Mouse (Mus musculus) erythroblast, adult 5-6 weeks (primary cell): ENCODE data around the gene Creb3. TPM values are rescaled to one million over a fixed set of nuclear protein-coding genes. Genes with fewer than 3 reads are reported as not detected.

Experiments
- ATAC-seq: replicated peaks from 2 replicates; pipeline ENCODE4 v1.8.0; 2016; ENCODE audit warnings: moderate number of reproducible peaks, mild to moderate bottlenecking, moderate TSS enrichment, inconsistent platforms; ENCODE audit not compliant: poor library complexity, low FRiP score, severe bottlenecking
- total RNA-seq, 2 experiments: library from RNA; stranded (forward) in 1 of 2; stranded (reverse) in 1 of 2; fragments of 150-400 nt in 1 of 2; fragments of 200-764, 138-1000 nt in 1 of 2; gene quantifications; 2 replicates each; pipeline versions ENCODE4 v1.2.3 to v1.2.4; 2015 to 2017; ENCODE audit warnings: low replicate concordance in 2 of 2

Gene Creb3
- total RNA-seq, 2 experiments from 2014 or later = 1.7 to 35.8 TPM

DNA sequence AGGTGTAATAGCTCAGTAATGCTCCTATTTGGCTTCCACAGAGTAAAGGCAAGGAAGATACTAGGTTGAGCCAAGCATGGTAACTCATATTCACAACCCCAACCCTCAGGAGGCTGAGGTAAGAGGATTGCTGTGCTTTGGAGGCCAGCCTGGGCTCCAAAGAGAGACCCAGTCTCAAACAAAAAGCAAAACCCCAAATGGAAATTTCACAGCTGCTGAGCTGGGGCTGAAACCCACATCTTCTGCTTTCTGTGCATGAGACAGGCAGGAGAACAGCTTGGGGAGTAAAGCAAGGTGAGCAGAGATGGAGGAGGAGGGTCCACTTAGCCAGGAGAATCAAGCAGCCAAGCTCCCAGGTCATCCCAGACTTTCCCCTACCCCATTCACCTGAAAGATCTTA is 8.2 kb upstream of the Creb3 start:
- ATAC-seq = no peak

DNA sequence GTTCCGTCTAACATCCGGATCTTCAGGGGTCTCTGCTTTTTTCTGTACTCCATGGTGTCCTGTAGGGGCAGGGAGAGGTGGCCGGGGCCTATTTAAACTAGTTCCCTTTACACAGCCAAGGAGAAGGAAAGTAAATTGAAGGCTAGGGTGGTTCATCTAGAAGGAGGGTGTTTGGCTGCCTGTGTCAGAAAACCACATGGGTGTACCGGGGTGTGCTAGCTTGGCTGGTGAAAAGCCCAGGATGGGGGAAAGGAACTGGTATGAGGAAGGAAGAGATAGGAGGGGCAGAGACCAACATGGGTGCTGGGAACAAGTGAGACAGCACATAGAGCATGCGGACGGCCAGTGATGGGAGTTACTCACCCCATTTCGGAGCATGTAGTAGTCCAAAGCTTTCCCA is 6.2 kb upstream of the Creb3 start:
- no peak for ATAC-seq

DNA sequence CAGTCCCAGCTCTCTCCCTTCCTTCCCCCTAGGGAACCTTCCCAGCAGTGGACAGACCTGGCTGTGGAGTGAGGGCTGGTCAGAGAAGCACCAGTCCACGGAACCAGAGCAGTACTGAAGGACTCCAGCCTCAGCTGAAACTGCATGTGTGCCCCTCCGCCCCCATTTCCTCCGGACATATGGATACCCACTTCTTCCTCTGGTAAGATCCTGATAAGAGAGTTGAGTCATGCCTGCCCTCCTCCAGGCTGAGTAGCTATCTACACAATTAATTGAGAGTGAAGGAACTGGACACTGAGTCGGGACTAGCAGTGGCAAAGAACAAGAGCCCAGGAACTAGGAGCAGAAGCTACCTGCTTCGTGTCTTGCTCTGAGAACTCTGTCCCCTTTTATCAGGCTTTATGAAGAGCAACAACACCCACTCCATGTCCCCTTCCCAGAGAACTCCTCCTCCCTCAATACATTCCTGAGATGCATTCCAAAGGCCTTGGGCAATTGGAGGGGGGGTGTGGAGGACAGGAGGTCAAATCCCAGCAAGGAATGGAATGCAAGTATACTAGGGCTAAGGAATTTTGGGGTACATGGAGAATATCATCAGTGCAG is 4.0 kb upstream of the Creb3 start:
- ATAC-seq = no peak

DNA sequence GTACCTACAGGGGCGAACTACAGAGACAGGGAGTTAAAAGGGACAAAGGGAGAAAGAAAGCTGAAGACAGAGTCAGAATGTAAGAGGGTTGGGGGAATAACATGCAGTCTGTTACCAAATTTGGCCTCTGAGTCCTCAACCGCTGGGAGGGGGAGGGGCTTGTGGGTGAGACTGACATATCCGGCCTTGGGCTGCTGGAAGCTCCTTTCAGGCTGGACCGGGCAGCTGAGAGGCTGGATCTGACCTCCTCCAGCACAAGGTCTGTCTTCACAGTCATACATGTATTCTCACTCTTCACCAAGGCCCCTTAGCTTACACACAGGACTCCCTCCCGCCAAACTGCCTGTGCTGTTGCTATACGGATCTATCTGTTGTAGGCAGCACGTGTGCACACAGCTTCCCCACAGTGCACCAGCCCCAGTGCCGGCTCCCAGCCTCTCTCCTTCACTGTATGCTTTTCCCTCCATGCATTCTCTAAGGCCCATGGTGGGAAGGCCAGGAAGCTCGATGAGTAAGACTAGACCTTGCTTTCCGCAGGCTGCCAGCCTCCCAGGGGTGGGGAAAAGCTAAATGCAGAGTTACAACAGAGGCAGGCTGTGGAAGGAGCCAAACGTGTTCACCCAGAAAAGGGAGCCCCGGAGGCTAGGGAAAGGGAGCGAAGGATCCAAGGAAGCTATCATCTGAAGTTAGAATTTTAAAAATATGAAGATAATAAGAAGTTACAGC is 3.3 kb upstream of the Creb3 start:
- ATAC-seq = no peak

DNA sequence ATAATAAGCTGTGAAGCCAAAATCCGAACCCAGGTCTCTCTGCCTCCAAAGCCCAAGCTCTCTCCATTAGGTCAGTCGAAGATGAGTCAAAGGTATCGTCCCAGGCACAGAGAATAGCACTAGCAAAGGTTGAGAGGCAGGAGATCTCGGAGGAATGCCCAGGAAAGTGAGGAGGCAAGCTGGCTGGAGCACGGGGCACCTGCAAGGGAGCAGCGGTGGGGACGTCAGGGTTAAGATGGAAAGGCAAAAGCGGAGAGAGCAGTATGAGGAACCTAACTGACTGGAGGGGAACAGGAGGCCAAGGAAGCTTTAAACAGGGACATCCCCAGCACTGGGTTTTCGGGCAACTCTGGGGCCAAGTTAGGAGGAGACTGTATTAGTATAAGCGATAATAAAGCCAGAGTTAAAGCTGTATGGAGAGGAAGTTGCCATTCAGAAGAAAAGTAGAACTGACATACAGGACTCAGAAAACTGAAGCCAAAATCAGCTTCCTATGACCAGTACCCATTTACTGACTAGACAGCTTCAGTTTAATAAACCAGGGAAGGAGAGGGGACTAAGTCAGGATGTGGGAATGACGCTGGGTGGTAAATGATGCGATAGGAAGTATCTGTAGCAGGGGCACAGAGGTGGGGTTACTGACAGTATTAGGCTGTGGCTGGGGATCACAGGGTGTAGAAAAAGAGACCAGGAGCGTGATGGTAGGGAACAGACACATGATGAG is 2.5 kb upstream of the Creb3 start:
- no peak for ATAC-seq

DNA sequence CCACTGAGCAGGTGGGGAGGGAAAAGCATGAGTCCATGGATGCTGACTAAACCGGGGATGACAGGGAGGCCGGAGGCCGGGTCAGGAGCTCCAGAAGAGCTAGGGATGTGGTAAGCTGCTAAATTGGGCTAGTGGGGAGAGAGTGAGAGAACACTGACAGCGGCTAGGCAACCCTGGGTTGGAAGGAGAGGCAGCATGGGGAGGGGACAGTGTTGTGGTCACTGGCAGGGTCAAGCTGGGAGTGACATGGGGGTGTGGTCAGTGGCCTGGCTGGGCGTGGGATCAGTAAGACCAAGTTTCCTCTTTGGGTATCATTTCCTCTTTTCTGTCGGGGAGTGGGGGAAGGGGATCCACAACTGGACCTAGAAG is 1.9 kb upstream of the Creb3 start:
- ATAC-seq = no peak

DNA sequence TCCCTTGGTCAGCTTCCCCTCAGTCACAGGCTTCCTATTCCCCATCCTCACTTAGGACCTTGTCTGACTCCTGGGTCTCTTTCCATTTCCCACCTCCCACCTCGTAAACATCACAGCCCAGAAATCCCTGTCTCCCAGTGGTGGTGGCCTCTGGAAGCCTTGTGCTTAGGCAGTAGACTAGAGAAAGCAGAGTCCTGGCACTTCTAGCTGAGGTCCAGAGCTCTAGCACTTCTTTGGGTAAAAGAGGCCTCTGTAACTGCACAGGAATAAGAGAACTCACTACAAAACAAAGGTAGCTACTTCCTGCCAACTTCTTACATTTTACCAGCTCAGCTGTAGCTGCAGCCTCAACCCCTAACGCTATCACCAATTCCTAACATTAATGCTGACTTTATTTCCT is 1.2 kb upstream of the Creb3 start:
- no peak for ATAC-seq

DNA sequence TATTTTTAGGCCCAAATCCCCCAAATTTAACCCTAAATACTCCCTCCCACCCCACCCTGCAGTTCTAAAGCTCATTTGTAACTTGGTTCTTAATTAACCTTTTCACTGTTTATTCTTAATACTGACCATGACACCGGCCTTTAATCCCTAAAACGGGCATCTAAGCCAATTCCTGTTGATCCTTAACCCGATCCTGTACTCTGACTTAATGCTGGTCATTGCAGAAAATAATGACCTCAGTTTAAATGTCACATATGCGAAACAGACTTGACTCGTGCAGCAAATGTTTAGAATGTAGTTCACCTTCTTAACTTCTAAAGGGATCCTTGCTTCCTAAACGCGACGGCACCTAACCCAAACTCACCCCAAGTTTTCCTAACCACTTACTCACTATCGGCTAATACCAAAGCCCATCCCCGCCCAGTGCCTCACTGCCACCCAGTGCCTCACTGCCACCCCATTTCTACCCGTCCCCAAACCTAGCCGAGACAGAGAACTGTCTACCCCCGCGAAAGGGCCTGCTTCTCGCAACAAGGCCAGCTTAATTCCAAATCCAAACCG is 616 bp upstream of the Creb3 start:
- ATAC-seq = peak; percentile 58

DNA sequence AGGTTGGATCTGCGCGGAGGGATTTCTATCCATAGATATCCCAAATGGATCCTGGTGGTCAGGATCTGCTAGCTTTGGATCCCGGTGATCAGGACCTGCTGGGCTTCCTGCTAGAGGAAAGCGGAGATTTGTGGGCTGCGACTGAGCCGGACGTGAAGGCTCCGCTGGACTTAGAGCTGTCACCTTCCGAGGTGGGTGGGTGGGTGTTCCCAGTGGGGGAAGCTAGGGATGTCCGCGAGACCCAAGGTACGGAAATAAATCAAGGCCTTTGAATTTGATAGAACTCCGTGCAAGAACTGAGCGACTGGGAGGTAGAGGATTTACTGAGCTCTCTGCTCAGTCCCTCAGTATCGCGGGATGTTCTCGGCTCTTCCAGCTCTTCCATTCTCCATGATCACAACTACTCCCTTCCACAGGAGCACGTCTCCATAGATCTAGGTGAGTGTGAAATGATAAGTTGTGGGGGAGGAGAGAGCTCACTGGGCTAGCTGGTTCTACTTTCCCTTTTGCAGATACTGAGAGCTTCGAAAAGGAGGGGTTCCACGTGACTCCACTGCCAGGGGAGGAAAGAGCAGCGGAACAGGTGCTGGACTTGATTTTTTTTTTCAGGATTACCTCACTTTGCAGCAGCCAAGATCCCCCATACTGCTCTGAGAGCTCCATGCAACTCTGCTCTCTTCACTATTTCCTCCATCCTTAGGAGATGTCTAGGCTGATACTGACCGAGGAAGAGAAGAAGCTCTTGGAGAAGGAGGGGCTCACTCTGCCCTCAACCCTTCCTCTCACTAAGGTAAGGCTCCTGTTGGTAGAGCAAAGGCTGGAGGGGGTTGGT is 853 bp downstream of the Creb3 start:
- ATAC-seq = no peak

DNA sequence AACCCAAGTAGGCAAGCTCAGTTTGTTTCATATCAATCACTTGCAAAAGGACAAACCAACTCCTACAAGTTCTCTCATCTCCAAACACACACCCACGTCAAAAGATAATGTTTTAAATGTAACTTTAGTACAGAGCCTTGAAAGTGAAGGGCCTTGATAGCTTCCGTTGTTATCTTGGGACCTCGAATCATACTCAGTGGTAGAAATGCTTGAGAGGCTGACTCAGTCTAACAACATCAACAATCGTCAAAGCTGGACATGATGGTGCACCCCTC is 1.4 kb downstream of the Creb3 start:
- ATAC-seq = no peak

DNA sequence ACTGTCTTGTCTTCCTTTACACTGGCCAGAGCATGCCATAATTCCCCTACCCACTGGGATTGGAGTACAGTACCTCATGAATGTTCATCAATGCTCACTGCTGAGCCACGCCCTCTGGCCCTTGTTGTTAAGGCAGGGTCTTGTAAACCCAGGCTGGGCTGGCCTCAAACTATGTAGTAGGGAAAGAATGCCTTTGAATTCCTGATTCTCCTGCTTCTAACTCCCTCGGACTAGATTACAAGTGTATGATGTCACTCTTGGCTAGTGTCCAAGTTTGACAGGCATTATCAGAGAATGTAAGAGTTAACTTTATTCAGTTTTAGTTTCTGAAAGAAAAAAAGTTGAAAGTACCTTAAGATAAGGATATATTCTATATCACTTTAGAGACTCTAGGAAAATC is 2.1 kb downstream of the Creb3 start:
- ATAC-seq = no peak

DNA sequence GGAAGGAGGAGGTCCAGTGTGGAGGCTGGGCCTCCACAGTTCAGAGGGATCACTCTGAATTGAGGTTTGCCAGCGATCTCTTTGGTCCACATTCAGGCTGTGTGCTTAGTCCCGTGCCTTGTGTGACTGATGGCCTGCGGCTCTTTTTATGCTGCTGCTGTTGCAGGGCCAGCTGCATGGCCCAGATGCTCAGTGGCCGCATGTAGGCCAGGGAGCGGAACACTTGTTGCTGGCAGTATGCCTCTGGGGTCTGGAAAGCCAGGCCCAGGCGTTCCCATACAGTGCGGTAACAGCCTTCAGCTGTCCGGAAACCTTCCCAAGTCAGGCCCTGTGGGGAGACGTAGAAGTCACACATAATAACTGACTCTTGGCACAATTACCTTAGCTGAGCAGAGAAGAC is 5.0 kb downstream of the Creb3 start:
- ATAC-seq = no peak

DNA sequence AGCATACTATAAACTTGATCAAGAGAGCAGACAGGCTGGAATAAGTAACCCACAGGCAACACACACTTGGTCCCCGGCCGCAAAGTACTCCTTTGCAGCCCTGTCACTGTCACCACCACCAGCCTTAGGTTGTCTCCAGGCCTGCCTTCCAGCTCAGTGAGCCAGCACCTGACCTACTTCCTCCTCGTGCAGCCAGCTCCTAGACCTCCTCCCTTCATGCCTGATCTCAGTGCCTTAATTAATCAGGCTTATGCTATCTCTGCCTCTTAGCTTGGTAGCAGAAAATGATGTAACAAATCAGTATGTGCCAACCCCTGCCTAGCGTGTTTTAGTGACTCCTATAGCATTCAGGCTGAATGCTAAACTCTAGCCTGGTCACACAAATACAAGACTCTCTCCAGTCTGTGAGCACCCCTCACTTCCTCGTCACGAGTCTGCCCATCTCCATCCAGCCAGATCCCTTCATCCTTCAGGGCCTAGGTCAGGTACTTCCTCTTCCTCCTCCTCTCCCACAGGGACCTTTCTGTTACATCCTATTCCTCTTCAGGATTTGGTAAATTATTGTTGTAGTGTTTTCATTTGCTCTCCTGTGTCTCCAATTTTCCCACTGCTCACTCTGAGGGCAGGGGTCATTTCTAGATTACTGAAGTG is 9.4 kb downstream of the Creb3 start:
- ATAC-seq = no peak

DNA sequence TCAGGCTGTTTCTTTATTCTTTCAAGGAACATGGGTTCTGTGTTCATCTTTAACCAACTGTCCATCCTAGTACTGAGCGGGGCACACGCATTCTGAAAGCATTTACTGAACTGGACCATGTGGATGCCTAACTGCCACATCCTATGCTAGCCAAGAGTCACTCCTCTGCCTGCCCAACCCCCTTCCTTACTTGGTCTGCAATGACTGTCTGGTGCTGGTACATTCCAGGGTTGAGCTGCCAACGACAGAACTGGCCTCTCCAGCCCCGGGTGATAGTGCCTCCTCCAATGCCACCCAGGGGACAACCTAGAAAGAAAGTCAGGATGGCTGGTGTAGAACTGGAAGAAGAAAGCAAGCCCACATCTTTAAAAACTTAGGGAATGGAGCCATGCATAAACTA is 11.4 kb downstream of the Creb3 start:
- ATAC-seq = no peak

DNA sequence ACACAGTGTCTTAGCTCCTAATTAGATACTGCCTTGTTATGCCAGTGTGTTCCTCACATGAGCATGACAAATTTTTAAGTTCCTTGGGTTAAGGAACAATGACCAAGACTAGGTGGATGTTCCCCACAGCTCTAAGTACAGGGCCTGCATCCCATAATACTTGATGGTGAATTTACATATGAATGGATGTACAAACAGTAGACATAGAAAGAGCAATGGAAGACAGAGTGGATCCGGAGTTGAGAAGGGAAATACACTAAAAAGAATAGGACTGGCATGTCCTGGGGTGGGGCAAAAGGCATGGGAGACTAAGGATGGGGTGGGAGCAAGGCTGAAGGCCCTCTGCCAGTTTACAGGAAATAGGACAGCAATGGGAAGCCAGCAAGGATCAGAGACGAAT is 13.2 kb downstream of the Creb3 start:
- no peak for ATAC-seq

DNA sequence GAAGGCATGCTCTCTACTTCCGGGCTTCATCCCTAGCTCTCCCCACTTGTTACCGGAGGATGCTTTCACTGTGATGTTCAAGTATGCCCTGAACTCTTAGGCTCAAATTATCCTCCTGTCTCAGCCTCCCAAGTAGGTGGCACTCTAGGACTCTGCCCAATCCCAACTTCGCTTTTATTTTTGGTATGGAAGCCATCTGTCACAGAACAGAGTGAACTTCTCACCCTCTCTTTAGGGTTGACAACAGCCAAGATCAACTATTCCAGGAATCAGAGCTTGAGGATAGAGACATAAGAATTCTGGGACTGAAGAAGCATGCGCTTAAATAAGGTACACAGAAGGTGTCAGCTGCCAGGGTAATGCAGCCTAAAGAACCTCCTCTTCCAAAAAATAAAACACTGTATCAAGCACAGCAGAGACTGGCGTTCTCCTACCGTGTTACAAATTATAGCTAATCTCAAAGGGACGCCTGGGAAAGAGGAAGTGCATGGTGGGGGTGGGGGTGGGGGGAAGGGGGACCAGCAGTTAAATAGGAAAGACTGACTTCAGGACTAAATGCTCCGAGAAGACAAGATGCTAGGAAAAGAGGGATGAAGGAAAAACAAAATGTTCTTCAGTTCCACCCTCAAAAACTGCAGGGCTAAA is 15.2 kb downstream of the Creb3 start:
- ATAC-seq = no peak

DNA sequence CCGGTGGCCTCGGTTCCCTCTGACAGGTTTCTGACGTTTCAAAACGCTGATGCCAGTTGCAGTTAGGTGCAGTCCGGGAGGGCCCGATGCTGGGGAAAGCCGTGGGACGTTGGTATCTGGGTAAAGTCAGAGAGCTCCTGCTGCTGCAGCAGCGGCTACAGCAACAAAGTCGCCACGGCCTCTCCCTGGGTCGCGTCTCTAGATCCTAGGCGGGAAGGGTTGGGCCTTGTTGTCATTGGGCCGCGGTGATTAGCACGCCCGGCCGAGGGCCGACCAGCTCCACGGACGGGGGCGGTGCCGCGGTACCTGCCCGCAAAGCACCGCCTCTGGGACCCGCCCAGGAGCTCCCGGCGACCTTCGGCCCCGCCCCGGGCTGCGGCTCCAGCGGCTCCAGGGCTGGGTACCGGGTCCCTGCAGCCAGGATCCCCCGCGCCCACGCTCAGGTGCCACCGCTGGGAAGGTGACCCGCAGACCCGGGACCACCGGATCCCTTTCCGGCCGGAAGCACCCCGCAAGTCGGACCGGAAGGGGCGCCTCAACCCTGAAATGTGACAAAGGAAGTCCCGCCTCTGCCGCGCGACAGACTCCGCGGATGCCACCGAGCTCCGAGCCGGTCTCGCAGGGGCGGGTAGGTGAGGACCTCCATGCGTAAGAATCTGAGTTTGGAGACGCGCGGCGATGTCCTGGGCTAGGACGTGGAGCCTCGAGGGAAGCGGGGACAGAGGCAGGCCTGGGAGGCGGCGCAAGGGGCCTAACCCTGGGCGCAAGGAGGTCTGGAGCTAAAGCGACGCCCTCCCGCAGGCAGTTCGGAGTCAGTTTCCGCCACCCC is 16.5 kb downstream of the Creb3 start, which contains the start of the genes Rgp1 and Gba2:
Gene Rgp1, plus strand, starts transcription at position 340 of the 829 bp plus-strand sequence.
Gene Gba2, minus strand, starts transcription at position 498 of the 829 bp plus-strand sequence.
- peak; percentile 92 for ATAC-seq

DNA sequence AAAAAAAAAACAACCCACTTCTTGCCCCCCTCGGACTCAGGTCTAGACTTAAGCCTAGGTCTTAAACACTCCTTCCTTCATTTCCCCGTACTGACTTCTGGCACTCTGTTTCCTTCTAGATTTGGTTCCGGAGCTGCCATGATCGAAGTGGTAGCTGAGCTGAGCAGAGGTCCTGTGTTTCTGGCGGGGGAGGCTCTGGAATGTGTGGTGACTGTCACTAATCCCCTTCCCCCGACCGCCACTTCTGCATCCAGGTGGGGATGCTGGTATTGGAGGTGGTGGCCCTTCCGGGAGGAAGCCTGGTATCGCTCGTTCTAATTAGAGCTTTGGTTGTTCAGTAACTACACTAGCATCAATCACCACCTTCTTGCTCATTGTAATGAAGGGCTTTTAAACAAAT is 17.1 kb downstream of the Creb3 start:
- no peak for ATAC-seq
